ENCODE assay signal across 1 mouse cellular context in the genomic region with DNA sequence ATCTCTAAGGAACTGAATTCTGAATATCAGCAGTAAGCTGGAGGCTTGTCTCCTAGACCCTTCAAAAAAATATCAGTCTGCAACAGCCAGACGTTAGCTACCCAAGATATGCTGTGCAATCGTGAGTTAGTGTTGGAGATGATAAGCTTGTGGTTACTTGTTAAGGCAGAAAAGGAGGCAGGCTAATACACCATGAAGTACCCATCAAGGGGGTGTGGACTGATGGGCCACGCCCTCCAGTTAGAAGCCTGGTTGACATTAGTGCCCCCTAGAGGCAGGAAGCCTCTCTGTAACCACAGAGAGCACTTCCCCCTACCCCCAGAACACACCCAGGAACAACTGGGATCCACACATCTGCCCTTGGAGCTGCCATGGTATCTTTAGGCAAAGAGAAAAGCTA.
TF ChIP-seq lines count a peak whose summit lies in the region.

No protein-coding gene starts in this region.

TF ChIP-seq in MEL, 35 proteins besides CTCF, POLR2A, EP300 and RAD21 (continued from another document):
- TF ChIP-seq MEF2A (IDR thresholded peaks at IDR 0.05; ENCODE audit: extremely low read depth, insufficient replicate concordance, low read depth, low read length, poor library complexity, severe bottlenecking), result no peak
- no peak for TF ChIP-seq MAX (IDR thresholded peaks at IDR 0.05; ENCODE audit: low read length)
- TF ChIP-seq SMC3 (IDR thresholded peaks at IDR 0.05; ENCODE audit: low read depth, low read length), result no peak; the same call in 1 of the 2 replicates
- peak; percentile 100 for TF ChIP-seq GATA1 (IDR thresholded peaks at IDR 0.05; ENCODE audit: low read depth, low read length)
- peak; percentile 10; the same call in 1 of the 2 replicates for TF ChIP-seq MXI1 (IDR thresholded peaks at IDR 0.05; ENCODE audit: low read depth, low read length)
- peak; percentile 66 for TF ChIP-seq HCFC1 (IDR thresholded peaks at IDR 0.05; ENCODE audit: low read depth, low read length)
- peak; percentile 94 for TF ChIP-seq BHLHE40 (IDR thresholded peaks at IDR 0.05; ENCODE audit: borderline replicate concordance, low read depth, low read length)
- no peak for TF ChIP-seq USF2 (IDR thresholded peaks at IDR 0.05; ENCODE audit: borderline replicate concordance in 1 of 2, insufficient read depth in 1 of 2, low read depth in 1 of 2, low read length in 2 of 2)
TF ChIP-seq in MEL: peak in this region for 14.
